Mouse (Mus musculus): ENCODE results near the gene S1pr1. TPM values are rescaled to one million over a fixed set of nuclear protein-coding genes. Genes with fewer than 3 reads are reported as not detected.

S1pr1 gene
- polyA plus RNA-seq, 1 experiment from 2014 or later: 15.6 TPM

GRCm38 (mm10) chr3:115682328-115683088 lies 32.4 kb downstream of the S1pr1 start:
- ATAC-seq (replicated peaks; ENCODE audit: insufficient number of reproducible peaks, low FRiP score, low TSS enrichment, low read depth) (no peak), DNase-seq (ENCODE audit: low spot score) (no peak)
- Histone ChIP-seq H3K27me3 (ENCODE audit: control insufficient read depth, insufficient read depth, low read length) (no peaks in the 10 kb centered on the region), H3K9me3 (replicated peaks; ENCODE audit: control insufficient read depth, low read length) (no peaks in the 10 kb centered on the region), H3K27ac (replicated peaks; ENCODE audit: low read depth, low read length) (no peak overlapping the region), H3K4me3 (ENCODE audit: low read depth, low read length) (no peak overlapping the region), H3K4me1 (ENCODE audit: control insufficient read depth, insufficient read depth, low read length) (no peaks in the 10 kb centered on the region), H3K4me2 (ENCODE audit: low read depth, low read length) (no peak overlapping the region), H3K36me3 (replicated peaks; ENCODE audit: control insufficient read depth, insufficient read depth, low read depth, low read length) (no peaks in the 10 kb centered on the region), H3K9ac (replicated peaks; ENCODE audit: low read length) (no peak overlapping the region)
- WGBS: 63% methylated on average over 14 of the region's 14 CpGs

DNA sequence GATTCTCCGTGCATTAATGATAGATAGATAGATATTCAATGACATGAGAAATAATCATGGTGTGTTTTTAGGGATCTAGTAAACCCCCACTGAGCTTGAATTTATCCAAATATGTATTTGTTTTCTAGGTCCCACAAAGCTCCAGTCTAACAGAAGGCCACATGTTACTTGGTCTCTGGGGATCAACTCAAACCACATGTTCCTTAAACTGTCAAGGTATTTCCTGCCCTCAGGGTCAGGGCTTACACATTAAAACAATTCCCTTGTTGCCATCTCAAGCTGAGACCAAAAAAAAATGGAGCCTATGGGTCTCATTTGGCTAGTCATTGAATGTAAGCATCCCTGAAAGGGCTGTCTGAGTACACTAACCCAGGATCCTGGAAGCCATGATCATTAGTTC lies 33.7 kb downstream of the S1pr1 start:
- no peaks in the 10 kb centered on the region for H3K36me3 ChIP-seq (replicated peaks; ENCODE audit: control insufficient read depth, insufficient read depth, low read depth, low read length)
- WGBS: 76% methylated on average over 1 of the region's 1 CpGs

DNA sequence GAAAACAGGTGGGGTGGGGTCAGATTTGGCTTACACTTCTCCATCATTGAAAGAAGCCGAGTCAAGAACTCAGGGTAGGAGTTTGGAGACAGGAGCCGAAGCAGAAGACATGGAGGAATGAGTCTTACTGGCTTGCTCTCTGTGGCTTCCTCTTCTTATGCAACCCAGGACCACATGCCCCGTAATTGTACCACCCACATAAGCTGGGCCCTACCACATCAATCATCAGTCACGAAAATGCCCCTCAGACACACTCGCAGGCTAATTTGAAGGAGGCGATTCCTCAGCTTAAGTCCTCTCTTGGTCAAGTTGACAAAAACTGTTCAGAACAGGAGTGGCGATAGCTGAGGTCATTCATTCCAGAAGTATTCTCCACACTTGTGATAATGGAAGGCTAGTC lies 35.9 kb downstream of the S1pr1 start:
- DNase-seq (ENCODE audit: low spot score) (no peak), ATAC-seq (replicated peaks; ENCODE audit: insufficient number of reproducible peaks, low FRiP score, low TSS enrichment, low read depth) (no peak)
- no peak overlapping the region for H3K4me3 ChIP-seq (ENCODE audit: low read depth, low read length)
- no peaks in the 10 kb centered on the region for H3K9me3 ChIP-seq (replicated peaks; ENCODE audit: control insufficient read depth, low read length)
- no peaks in the 10 kb centered on the region for H3K36me3 ChIP-seq (replicated peaks; ENCODE audit: control insufficient read depth, insufficient read depth, low read depth, low read length)
- H3K27ac ChIP-seq (replicated peaks; ENCODE audit: low read depth, low read length): no peak overlapping the region
- H3K4me1 ChIP-seq (ENCODE audit: control insufficient read depth, insufficient read depth, low read length): no peaks in the 10 kb centered on the region
- WGBS: 82% methylated on average over 7 of the region's 7 CpGs
- no peaks in the 10 kb centered on the region for H3K27me3 ChIP-seq (ENCODE audit: control insufficient read depth, insufficient read depth, low read length)
- no peak overlapping the region for H3K4me2 ChIP-seq (ENCODE audit: low read depth, low read length)
- no peak overlapping the region for H3K9ac ChIP-seq (replicated peaks; ENCODE audit: low read length)

More for the DNA sequence above, 33.7 kb downstream of the S1pr1 start:
- H3K27ac ChIP-seq (replicated peaks; ENCODE audit: low read depth, low read length): no peak overlapping the region
- H3K4me3 ChIP-seq (ENCODE audit: low read depth, low read length): no peak overlapping the region
- no peak for ATAC-seq (replicated peaks; ENCODE audit: insufficient number of reproducible peaks, low FRiP score, low TSS enrichment, low read depth)
- no peaks in the 10 kb centered on the region for H3K9me3 ChIP-seq (replicated peaks; ENCODE audit: control insufficient read depth, low read length)
- no peaks in the 10 kb centered on the region for H3K27me3 ChIP-seq (ENCODE audit: control insufficient read depth, insufficient read depth, low read length)
- no peak for DNase-seq (ENCODE audit: low spot score)
- no peak overlapping the region for H3K9ac ChIP-seq (replicated peaks; ENCODE audit: low read length)
- no peak overlapping the region for H3K4me2 ChIP-seq (ENCODE audit: low read depth, low read length)
- no peaks in the 10 kb centered on the region for H3K4me1 ChIP-seq (ENCODE audit: control insufficient read depth, insufficient read depth, low read length)

GRCm38 (mm10) chr3:115675546-115676535 lies 39.0 kb downstream of the S1pr1 start:
- Histone ChIP-seq H3K27me3 (ENCODE audit: control insufficient read depth, insufficient read depth, low read length) (no peaks in the 10 kb centered on the region), H3K36me3 (replicated peaks; ENCODE audit: control insufficient read depth, insufficient read depth, low read depth, low read length) (no peaks in the 10 kb centered on the region)

DNA sequence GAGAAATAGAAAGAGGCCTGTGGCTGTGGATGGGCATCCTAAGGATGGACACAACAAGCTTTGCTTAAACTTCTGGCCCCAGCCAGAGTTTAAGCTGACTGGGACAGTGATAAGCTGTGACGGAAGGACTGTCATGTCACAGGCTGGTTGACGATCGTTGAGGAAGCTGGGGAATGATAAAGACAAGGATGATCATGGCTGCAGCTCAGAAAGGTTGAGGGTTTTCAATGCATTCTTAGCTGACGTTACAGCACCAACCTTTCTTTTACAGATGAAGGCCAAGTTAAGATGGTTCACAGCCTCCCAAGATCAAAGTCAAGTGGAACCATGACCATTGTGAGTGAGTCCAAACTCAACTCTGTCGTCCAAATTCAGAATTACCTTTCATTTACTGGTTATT lies 40.2 kb downstream of the S1pr1 start:
- Histone ChIP-seq H3K27me3 (ENCODE audit: control insufficient read depth, insufficient read depth, low read length) (no peaks in the 10 kb centered on the region), H3K36me3 (replicated peaks; ENCODE audit: control insufficient read depth, insufficient read depth, low read depth, low read length) (no peaks in the 10 kb centered on the region), H3K9ac (replicated peaks; ENCODE audit: low read length) (no peak overlapping the region), H3K4me1 (ENCODE audit: control insufficient read depth, insufficient read depth, low read length) (no peaks in the 10 kb centered on the region), H3K27ac (replicated peaks; ENCODE audit: low read depth, low read length) (no peak overlapping the region), H3K9me3 (replicated peaks; ENCODE audit: control insufficient read depth, low read length) (no peaks in the 10 kb centered on the region), H3K4me2 (ENCODE audit: low read depth, low read length) (no peak overlapping the region), H3K4me3 (ENCODE audit: low read depth, low read length) (no peak overlapping the region)
- DNase-seq (ENCODE audit: low spot score) (no peak), ATAC-seq (replicated peaks; ENCODE audit: insufficient number of reproducible peaks, low FRiP score, low TSS enrichment, low read depth) (no peak)
- WGBS: 89% methylated on average over 5 of the region's 5 CpGs

More at GRCm38 (mm10) chr3:115675546-115676535, 39.0 kb downstream of the S1pr1 start:
- no peak for ATAC-seq (replicated peaks; ENCODE audit: insufficient number of reproducible peaks, low FRiP score, low TSS enrichment, low read depth)
- Histone ChIP-seq H3K4me2 (ENCODE audit: low read depth, low read length) (no peak overlapping the region), H3K4me1 (ENCODE audit: control insufficient read depth, insufficient read depth, low read length) (no peaks in the 10 kb centered on the region), H3K4me3 (ENCODE audit: low read depth, low read length) (no peak overlapping the region), H3K9me3 (replicated peaks; ENCODE audit: control insufficient read depth, low read length) (no peaks in the 10 kb centered on the region), H3K9ac (replicated peaks; ENCODE audit: low read length) (no peak overlapping the region), H3K27ac (replicated peaks; ENCODE audit: low read depth, low read length) (no peak overlapping the region)
- 88% methylated on average over 6 of the region's 6 CpGs for WGBS
- DNase-seq (ENCODE audit: low spot score): no peak

DNA sequence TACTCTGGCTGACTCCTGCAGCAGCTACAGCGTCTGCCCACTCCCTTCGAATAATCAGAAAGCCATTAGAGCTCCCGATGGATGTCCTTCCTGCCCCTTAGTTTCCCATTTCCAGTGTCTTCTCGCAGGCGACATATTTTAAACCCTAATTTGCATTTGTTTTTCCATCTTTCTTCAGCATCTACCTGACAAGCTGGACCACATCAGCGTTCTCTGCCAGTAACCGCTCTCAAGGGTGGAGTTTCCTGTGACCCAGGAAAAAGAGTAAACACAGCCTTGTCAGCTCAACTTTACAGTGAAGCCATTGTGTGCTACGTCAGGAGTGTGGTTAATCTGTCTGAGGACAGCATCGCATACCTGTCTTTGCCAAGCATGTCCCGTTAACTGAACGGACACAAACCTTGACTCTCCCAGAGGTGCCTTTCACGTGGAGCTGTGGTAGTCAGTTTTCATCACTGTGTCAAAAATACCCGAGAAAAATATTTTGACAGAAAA lies 41.2 kb downstream of the S1pr1 start:
- 50% methylated on average over 13 of the region's 13 CpGs for WGBS
- Histone ChIP-seq H3K27me3 (ENCODE audit: control insufficient read depth, insufficient read depth, low read length) (no peaks in the 10 kb centered on the region), H3K4me2 (ENCODE audit: low read depth, low read length) (no peak overlapping the region), H3K4me3 (ENCODE audit: low read depth, low read length) (no peak overlapping the region), H3K9ac (replicated peaks; ENCODE audit: low read length) (no peak overlapping the region), H3K27ac (replicated peaks; ENCODE audit: low read depth, low read length) (no peak overlapping the region), H3K4me1 (ENCODE audit: control insufficient read depth, insufficient read depth, low read length) (no peaks in the 10 kb centered on the region), H3K36me3 (replicated peaks; ENCODE audit: control insufficient read depth, insufficient read depth, low read depth, low read length) (no peaks in the 10 kb centered on the region), H3K9me3 (replicated peaks; ENCODE audit: control insufficient read depth, low read length) (no peaks in the 10 kb centered on the region)
- ATAC-seq (replicated peaks; ENCODE audit: insufficient number of reproducible peaks, low FRiP score, low TSS enrichment, low read depth): no peak
- DNase-seq (ENCODE audit: low spot score): no peak

- Histone ChIP-seq H3K27ac (replicated peaks; ENCODE audit: low read depth, low read length) (no peak overlapping the region), H3K9me3 (replicated peaks; ENCODE audit: control insufficient read depth, low read length) (no peaks in the 10 kb centered on the region), H3K9ac (replicated peaks; ENCODE audit: low read length) (no peak overlapping the region), H3K4me3 (ENCODE audit: low read depth, low read length) (no peak overlapping the region), H3K4me2 (ENCODE audit: low read depth, low read length) (no peak overlapping the region), H3K4me1 (ENCODE audit: control insufficient read depth, insufficient read depth, low read length) (no peaks in the 10 kb centered on the region), H3K27me3 (ENCODE audit: control insufficient read depth, insufficient read depth, low read length) (no peaks in the 10 kb centered on the region), H3K36me3 (replicated peaks; ENCODE audit: control insufficient read depth, insufficient read depth, low read depth, low read length) (no peaks in the 10 kb centered on the region)
- ATAC-seq (replicated peaks; ENCODE audit: insufficient number of reproducible peaks, low FRiP score, low TSS enrichment, low read depth): no peak
- 64% methylated on average over 9 of the region's 9 CpGs for WGBS
- DNase-seq (ENCODE audit: low spot score): no peak
Measured at GRCm38 (mm10) chr3:115672965-115673662, 41.8 kb downstream of the S1pr1 start.
